Mouse (Mus musculus): ENCODE results near the gene Selplg. TPM values are rescaled to one million over a fixed set of nuclear protein-coding genes. Genes with fewer than 3 reads are reported as not detected.

Gene Selplg
- 0.74 and 0.82 TPM in 2 replicates for polyA plus RNA-seq (2016; fragmentation: Nextera tagmentation; extraction: Ambion mirVana)

DNA sequence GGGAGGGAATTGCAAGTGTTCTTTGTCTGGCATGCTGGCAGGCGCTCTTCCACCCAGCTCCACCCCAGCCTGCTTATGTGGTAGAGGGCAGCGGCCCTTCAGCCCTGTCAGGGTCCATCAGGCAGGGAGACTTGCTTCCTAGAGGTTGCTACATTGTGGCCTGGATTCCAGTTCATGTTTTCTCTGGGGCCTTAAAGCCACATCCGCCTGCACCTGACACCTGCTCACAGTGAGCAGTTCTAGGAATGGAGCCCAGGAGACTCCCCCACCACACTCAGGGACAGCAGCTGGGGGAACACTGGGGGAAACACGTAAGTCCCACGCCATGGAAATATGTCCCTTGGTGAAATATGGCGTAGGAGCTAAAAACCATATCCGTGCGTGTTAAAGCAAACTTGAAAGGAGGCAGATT is at the start of gene Selplg:
TSS of gene Selplg (minus strand) at position 155 of the 412 bp plus-strand sequence.
- DNase-seq (ENCODE audit: extremely low spot score, low spot score): no peak
- WGBS: 43% methylated on average over 8 of the region's 8 CpGs
- Histone ChIP-seq H3K9me3 (no peaks in the 10 kb centered on the region), H3K36me3 (replicated peaks) (no peaks in the 10 kb centered on the region), H3K27me3 (ENCODE audit: poor library complexity, severe bottlenecking) (no peaks in the 10 kb centered on the region), H3K4me1 (peaks cover 20% of the 10 kb centered on the region), H3K27ac (no peak within 1 kb of the TSS), H3K4me3 (no peak within 1 kb of the TSS)

DNA sequence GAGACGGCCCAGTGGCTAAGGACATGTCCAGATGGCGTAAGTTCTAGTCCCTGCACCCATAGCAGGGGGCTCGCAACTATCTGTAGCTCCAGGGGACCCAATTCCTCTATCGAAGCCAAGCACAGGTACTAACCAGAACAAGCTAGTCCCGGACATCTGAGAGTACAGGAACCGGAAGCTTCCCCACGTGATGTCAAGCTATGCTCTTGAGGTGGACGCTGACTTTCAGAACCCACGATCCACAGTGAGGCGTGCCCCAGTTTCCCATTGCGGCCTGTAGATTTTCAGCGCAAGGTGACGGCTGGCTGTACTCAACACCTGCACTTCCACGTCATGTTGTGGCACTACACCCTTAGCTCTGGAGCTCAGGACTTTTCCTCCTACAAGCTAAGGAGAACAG is 48.7 kb upstream of the Selplg start:
- Histone ChIP-seq H3K36me3 (replicated peaks) (peaks cover 66% of the 10 kb centered on the region), H3K9me3 (no peaks in the 10 kb centered on the region), H3K4me1 (peaks cover 42% of the 10 kb centered on the region), H3K27ac (peak overlapping the region; percentile 16; the same call in 1 of the 2 replicates), H3K4me3 (no peak overlapping the region), H3K27me3 (ENCODE audit: poor library complexity, severe bottlenecking) (no peaks in the 10 kb centered on the region)
- 93% methylated on average over 14 of the region's 14 CpGs for whole genome bisulfite sequencing
- DNase-seq (ENCODE audit: extremely low spot score, low spot score): no peak

DNA sequence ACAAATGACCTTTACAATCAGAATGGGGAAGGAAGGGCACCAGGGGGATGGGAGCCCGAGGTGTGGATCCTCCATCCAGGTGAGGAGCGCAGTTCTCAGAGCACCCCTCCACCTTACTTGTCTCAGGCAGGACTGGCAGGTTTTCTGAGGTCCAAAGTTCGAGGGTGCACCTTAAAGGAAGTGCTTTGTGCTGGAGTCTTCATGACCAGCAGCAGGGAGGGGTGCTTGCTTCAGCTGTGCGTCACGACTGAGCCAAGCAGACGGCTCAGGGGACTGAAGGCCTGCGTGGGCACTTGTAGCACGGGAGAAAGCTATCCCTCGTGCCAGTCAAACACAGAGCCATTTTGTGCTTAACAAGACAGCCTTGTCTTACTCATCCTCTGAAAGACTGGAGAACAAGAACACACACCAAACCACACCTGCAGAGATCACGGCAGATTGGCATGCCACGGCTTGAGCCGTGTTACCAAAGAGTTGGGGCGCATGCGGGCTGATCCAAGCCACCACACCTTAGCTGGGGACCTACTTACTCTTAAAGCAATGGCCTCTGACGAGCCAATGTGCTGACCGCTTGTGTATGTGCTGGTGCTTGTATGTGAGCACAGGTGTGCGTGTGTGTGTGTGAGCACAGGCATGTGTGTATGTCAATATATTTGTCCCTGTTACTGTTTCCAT is 46.6 kb upstream of the Selplg start:
- Histone ChIP-seq H3K9me3 (no peaks in the 10 kb centered on the region), H3K4me3 (no peak overlapping the region), H3K27me3 (ENCODE audit: poor library complexity, severe bottlenecking) (no peaks in the 10 kb centered on the region), H3K4me1 (peaks cover 40% of the 10 kb centered on the region), H3K27ac (no peak overlapping the region), H3K36me3 (replicated peaks) (peaks cover 83% of the 10 kb centered on the region)
- 95% methylated on average over 17 of the region's 17 CpGs for WGBS
- no peak for DNase-seq (ENCODE audit: extremely low spot score, low spot score)

DNA sequence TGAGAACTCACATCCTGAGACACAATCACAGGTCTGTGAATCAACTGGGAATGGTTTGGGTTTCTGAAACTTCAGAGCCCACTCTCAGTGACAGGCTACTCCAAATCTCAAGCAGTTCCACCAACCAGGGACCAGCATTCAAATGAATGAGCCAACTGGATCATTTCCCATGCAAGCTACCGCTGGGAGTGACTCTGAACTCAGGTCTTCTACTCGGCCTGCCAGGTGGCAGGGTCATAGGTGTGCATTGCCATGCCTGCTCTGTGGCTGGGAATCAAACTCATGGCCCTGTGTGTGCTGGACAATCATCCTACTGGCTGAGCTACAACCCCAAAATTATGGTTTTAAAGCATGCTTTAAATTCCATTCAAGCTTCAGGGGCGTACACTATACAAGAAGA is 45.1 kb upstream of the Selplg start:
- H3K27ac ChIP-seq: no peak overlapping the region

DNA sequence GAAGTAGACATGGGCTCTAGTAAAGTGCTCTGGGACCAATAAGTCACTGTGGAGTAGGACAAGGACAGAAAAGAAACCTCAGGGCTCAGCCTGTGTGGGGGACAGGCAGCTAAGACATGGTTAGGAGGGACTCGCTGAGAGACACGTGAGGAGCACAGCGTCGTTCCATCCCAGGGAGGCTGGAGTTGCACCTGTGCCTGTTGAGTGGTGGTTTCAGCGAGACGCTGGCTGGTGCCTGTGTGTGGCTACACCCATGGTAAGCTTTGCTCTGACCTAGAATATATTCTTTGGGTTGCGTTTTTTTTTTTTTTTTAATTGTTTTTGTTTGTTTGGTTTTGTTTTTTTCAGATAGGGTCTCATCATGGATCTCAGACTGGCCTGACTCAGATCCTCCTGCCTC is 43.7 kb upstream of the Selplg start:
- DNase-seq (ENCODE audit: extremely low spot score, low spot score): no peak
- 91% methylated on average over 7 of the region's 7 CpGs for WGBS
- peaks cover 51% of the 10 kb centered on the region for H3K4me1 ChIP-seq
- H3K4me3 ChIP-seq: no peak overlapping the region
- peaks cover 66% of the 10 kb centered on the region for H3K36me3 ChIP-seq (replicated peaks)
- no peaks in the 10 kb centered on the region for H3K9me3 ChIP-seq
- H3K27ac ChIP-seq: peak overlapping the region; percentile 48; the same call in 1 of the 2 replicates
- H3K27me3 ChIP-seq (ENCODE audit: poor library complexity, severe bottlenecking): no peaks in the 10 kb centered on the region

More for the DNA sequence above, 45.1 kb upstream of the Selplg start:
- WGBS: 81% methylated on average over 3 of the region's 3 CpGs
- H3K27me3 ChIP-seq (ENCODE audit: poor library complexity, severe bottlenecking): no peaks in the 10 kb centered on the region
- DNase-seq (ENCODE audit: extremely low spot score, low spot score): no peak
- peaks cover 80% of the 10 kb centered on the region for H3K36me3 ChIP-seq (replicated peaks)
- H3K4me1 ChIP-seq: peaks cover 40% of the 10 kb centered on the region
- no peak overlapping the region for H3K4me3 ChIP-seq
- no peaks in the 10 kb centered on the region for H3K9me3 ChIP-seq

DNA sequence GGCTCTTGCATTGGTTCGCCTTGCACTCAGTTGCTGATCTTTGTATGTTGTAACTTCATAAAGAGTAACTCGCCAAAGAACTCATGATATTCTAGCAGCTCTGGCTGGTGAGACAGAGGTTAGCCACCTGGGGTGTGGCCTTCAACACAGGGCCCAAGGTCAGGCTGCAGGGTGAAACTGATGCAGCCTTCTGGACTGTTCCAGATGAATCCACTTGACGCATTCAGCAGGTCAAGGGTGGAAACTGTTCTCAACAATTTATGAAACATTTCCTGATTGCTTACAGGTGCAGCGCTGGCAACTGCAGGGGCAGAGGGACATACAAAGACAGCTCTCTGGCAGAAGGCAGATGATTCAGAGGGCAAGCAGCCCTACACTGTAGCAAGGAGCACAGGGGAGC is 43.2 kb upstream of the Selplg start:
- no peak for DNase-seq (ENCODE audit: extremely low spot score, low spot score)
- Histone ChIP-seq H3K4me1 (peaks cover 57% of the 10 kb centered on the region), H3K9me3 (no peaks in the 10 kb centered on the region), H3K27ac (peak overlapping the region; percentile 93; the same call in 1 of the 2 replicates), H3K27me3 (ENCODE audit: poor library complexity, severe bottlenecking) (no peaks in the 10 kb centered on the region), H3K36me3 (replicated peaks) (peaks cover 61% of the 10 kb centered on the region), H3K4me3 (no peak overlapping the region)
- 94% methylated on average over 4 of the region's 4 CpGs for WGBS

DNA sequence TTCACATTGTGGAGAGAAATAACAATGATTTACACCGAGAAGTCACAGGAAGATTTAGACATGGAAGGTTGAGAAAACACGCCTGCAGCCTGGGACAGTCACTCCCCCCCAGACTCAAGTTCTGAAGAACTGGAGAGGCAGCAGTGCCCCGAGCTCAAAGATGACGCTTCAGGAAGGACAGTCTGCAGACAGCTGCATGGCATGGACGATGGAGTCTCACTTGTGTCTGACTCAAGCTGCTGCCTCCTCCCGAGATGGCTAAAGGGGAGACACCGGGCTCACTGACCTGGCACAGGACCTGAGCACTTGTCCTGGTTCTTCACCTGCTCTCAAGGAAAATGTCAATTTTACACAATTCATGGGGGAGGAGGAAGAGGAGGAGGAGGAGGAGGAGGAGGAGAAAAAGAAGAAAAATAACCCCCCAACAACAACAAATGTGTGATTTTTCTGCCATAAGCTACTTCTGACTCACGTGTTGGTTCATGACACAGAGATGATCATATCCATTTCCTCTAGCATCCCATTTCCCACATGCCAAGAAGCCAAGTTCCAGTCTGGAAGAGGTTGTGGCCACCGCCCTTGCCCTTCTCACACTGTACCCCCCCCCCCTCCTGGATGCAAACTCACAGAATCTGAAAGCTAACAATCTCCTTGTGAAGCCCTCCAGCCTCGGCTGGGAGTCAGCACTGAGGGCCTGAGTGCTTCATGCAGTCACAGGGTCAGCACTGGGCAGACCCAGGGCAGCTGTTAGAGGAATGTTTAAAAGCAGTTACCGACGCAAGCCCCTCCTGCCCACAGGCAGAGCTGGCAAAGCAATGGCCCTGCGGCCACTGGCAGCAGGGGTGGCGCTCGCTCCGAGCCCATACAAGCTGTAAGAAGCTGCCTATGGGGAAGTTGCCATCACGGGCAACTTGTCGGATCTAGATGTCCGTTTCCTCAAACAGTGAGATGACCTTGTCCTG is 41.9 kb upstream of the Selplg start:
- 66% methylated on average over 19 of the region's 19 CpGs for WGBS
- H3K27me3 ChIP-seq (ENCODE audit: poor library complexity, severe bottlenecking): no peaks in the 10 kb centered on the region
- peak overlapping the region; percentile 25; the same call in 1 of the 2 replicates for H3K4me3 ChIP-seq
- H3K36me3 ChIP-seq (replicated peaks): peaks cover 48% of the 10 kb centered on the region
- H3K4me1 ChIP-seq: peaks cover 69% of the 10 kb centered on the region
- H3K27ac ChIP-seq: peak overlapping the region; percentile 93
- no peak for DNase-seq (ENCODE audit: extremely low spot score, low spot score)
- no peaks in the 10 kb centered on the region for H3K9me3 ChIP-seq

DNA sequence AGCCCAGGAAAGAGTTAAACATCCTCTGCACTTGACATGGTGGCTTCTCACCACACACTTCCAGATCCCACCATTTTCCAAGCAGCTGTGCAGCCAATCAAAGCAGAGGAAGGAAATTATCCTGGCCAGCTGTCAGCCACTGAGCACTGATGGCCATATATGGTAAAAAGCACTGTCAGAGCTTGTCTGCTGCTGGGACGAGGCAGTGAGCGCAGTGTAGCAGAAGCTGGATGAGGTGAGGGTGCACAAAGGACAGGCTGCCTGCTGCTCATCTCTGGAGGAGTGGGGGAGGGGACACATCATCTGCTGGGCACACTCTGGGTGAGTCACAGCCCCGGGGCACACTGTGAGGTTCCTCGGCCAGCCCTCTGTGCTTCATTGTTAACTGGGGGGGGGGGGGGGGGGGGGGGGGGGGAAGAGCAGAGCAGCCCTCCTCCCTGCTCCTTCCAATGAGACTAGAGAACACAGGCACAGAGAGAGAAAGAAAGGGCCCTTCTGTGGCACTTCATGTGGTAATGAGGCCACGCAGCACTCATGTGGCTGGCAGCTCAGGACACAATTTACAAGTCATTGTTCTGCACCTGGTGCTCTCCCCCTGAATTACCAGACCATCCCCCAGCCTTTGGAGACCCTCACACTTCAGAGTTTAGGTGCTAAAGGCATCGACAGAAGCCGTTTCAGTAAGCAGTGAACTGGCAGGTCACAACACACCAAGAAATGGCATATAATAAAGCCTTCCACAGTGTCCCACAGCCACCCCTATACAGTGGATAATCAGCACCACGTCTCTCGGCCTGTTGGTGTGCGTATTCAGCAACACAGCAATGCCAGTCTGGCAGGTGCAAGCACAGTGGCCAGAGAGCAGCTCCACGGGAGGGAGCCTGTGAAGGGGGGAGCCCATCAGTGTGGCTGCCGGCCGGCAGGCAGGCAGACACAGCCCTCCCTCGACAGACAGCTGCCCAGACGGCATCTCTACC is 40.8 kb upstream of the Selplg start:
- H3K27ac ChIP-seq: peak overlapping the region; percentile 93
- no peaks in the 10 kb centered on the region for H3K9me3 ChIP-seq
- H3K27me3 ChIP-seq (ENCODE audit: poor library complexity, severe bottlenecking): no peaks in the 10 kb centered on the region
- peak overlapping the region; percentile 25; the same call in 1 of the 2 replicates for H3K4me3 ChIP-seq
- peak; percentile 80 for DNase-seq (ENCODE audit: extremely low spot score, low spot score)
- H3K4me1 ChIP-seq: peaks cover 76% of the 10 kb centered on the region
- 6% methylated on average over 14 of the region's 15 CpGs for WGBS
- H3K36me3 ChIP-seq (replicated peaks): peaks cover 37% of the 10 kb centered on the region

DNA sequence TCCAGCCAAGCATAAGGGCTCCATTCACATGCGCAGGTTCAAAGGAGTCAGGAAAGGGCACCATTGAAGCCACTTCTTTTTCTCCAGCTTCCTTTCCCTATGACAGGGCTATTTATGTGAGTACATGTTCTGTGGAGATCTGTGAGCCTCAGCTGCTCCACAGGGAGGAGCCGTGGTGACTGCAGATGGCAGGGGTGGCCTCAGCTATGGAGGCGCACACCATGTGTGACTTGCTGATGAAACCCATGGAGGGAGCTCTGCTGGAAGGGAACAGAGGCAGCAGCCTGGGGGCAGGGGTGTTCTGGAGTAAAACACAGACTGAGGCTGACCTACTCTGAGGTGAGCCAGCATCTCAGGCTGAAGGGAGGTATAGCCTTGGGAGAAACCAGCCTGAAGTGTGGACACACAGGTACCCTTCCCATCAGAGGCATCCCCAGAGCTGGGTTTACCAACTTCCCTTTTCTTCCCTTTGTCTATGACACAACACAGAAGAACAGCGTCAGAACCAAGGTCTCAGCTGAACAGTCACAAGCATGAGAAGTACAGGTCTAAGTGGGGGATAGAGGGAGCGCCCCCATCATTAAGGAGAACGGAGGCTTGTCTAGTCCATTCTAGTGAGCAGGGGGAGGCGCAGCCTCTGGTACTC is 39.6 kb upstream of the Selplg start:
- peaks cover 76% of the 10 kb centered on the region for H3K4me1 ChIP-seq
- H3K27me3 ChIP-seq (ENCODE audit: poor library complexity, severe bottlenecking): no peaks in the 10 kb centered on the region
- no peaks in the 10 kb centered on the region for H3K9me3 ChIP-seq
- peak overlapping the region; percentile 25; the same call in 1 of the 2 replicates for H3K4me3 ChIP-seq
- H3K36me3 ChIP-seq (replicated peaks): peaks cover 26% of the 10 kb centered on the region
- H3K27ac ChIP-seq: peak overlapping the region; percentile 93
- no peak for DNase-seq (ENCODE audit: extremely low spot score, low spot score)
- 82% methylated on average over 7 of the region's 7 CpGs for WGBS

DNA sequence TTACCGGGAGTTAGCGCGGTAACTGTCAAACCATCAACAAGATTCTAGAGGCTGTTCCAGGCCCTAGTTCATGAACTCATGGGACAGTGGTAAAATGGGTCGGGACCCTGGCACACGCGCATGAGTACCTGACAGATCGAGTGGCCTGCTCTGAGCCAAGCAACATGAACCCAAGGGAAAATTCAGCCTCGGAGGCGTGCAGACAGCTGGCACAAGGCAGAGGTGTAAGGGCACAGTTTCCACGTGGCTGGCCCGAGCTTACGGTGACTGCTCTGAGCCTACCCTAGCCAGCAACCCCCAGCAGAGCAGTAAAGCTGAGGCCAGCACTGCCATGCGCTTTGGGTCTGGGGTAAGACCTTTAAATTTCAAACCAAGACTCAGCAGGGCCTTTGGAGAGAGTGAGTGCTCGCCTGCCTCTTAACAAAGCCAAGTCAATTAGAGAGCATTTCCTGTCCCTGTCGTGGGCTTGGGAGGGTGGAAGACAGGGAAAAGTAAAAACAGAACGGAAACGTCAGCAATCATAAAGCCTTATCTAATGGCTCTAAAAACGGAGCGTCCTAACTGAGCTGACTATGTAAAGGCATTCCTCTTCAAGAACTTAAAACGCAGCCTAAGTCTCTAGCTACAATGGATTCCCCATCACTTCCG is 38.1 kb upstream of the Selplg start:
- no peak overlapping the region for H3K4me3 ChIP-seq
- peak overlapping the region; percentile 93 for H3K27ac ChIP-seq
- 50% methylated on average over 21 of the region's 21 CpGs for WGBS
- H3K9me3 ChIP-seq: no peaks in the 10 kb centered on the region
- H3K27me3 ChIP-seq (ENCODE audit: poor library complexity, severe bottlenecking): no peaks in the 10 kb centered on the region
- no peak for DNase-seq (ENCODE audit: extremely low spot score, low spot score)
- H3K36me3 ChIP-seq (replicated peaks): peaks cover 16% of the 10 kb centered on the region
- H3K4me1 ChIP-seq: peaks cover 70% of the 10 kb centered on the region

DNA sequence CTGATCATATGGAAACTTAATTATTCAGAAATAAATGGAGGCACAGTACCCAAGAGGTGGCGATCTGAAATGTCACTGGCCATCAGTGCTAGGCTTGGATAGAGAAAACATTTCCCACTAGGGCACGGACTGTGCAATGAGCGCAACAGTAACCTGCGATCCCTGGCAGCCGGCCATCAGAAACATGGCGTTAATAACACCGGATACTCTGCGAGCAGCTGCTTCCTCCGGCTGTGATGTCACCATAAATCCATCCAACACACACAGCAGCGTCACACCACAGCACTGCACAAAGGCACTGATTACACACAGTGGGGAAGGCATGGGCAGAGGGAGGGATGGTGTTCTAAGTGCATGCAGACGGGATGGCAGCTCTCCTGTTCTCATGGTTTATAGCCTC is 36.7 kb upstream of the Selplg start:
- Histone ChIP-seq H3K9me3 (no peaks in the 10 kb centered on the region), H3K36me3 (replicated peaks) (peaks cover 18% of the 10 kb centered on the region), H3K4me1 (peaks cover 59% of the 10 kb centered on the region), H3K4me3 (no peak overlapping the region), H3K27ac (peak overlapping the region; percentile 93; the same call in 1 of the 2 replicates), H3K27me3 (ENCODE audit: poor library complexity, severe bottlenecking) (no peaks in the 10 kb centered on the region)
- no peak for DNase-seq (ENCODE audit: extremely low spot score, low spot score)
- WGBS: 86% methylated on average over 11 of the region's 11 CpGs

Data from forebrain, embryonic 10.5 days (tissue).